Mouse (Mus musculus): ENCODE measurements around the gene Mtmr3.

GRCm38 (mm10) chr11:4627636-4628035, 33.0 kb upstream of the Mtmr3 start:
- TF ChIP-seq HCFC1 (IDR thresholded peaks at IDR 0.05; ENCODE audit: borderline replicate concordance, insufficient read depth, low read length), result no peak
- no peak for TF ChIP-seq CHD2 (IDR thresholded peaks at IDR 0.05; ENCODE audit: low read depth, low read length)
- TF ChIP-seq MAFK (IDR thresholded peaks at IDR 0.05; ENCODE audit: insufficient read depth, low read depth, low read length), result no peak
- TF ChIP-seq ZC3H11A (IDR thresholded peaks at IDR 0.05; ENCODE audit: borderline replicate concordance, low read depth, low read length), result no peak

All from ES-E14 (cell line).